Mouse (Mus musculus): ENCODE measurements around the gene 4930595D18Rik. TPM values are rescaled to one million over a fixed set of nuclear protein-coding genes. Genes with fewer than 3 reads are reported as not detected.

Gene 4930595D18Rik
- polyA plus RNA-seq (2012; rRNA removed), result 5.1 and 5.2 TPM in 2 replicates

GRCm38 (mm10) chr12:111184476-111184875 lies at the start of gene 4930595D18Rik:
Gene 4930595D18Rik, minus strand, starts transcription at chr12:111184491.
- H3K27ac ChIP-seq (ENCODE audit: control insufficient read depth, insufficient read depth, low read depth, low read length), result peak within 1 kb of the TSS; percentile 58; the same call in 1 of the 2 replicates
- H3K4me3 ChIP-seq (ENCODE audit: control insufficient read depth, low read depth, low read length), result peak within 1 kb of the TSS; percentile 71
- no peaks in the 10 kb centered on the region for H3K36me3 ChIP-seq (ENCODE audit: control insufficient read depth, insufficient read depth, low read length)
- H3K27me3 ChIP-seq (ENCODE audit: control insufficient read depth, insufficient read depth, low read length), result no peaks in the 10 kb centered on the region
- TF ChIP-seq CTCF (IDR thresholded peaks at IDR 0.05; ENCODE audit: control insufficient read depth, insufficient read depth, insufficient replicate concordance, low read depth, low read length), result no peak
- TF ChIP-seq POLR2A (IDR thresholded peaks at IDR 0.05; ENCODE audit: control insufficient read depth, low read depth, low read length), result peak; percentile 27; the same call in 1 of the 2 replicates
- no peaks in the 10 kb centered on the region for H3K4me1 ChIP-seq (ENCODE audit: control insufficient read depth, insufficient read depth, low read length)

- no peaks in the 10 kb centered on the region for H3K27me3 ChIP-seq (ENCODE audit: control insufficient read depth, insufficient read depth, low read length)
- H3K4me1 ChIP-seq (ENCODE audit: control insufficient read depth, insufficient read depth, low read length), result peaks cover 7% of the 10 kb centered on the region
- TF ChIP-seq CTCF (IDR thresholded peaks at IDR 0.05; ENCODE audit: control insufficient read depth, insufficient read depth, insufficient replicate concordance, low read depth, low read length), result no peak
- no peaks in the 10 kb centered on the region for H3K36me3 ChIP-seq (ENCODE audit: control insufficient read depth, insufficient read depth, low read length)
- no peak overlapping the region for H3K4me3 ChIP-seq (ENCODE audit: control insufficient read depth, low read depth, low read length)
- H3K27ac ChIP-seq (ENCODE audit: control insufficient read depth, insufficient read depth, low read depth, low read length), result no peak overlapping the region
Measured at GRCm38 (mm10) chr12:111233798-111234197, 49.5 kb upstream of the 4930595D18Rik start.

GRCm38 (mm10) chr12:111230793-111231192 lies 46.5 kb upstream of the 4930595D18Rik start:
- Histone ChIP-seq H3K27me3 (ENCODE audit: control insufficient read depth, insufficient read depth, low read length) (no peaks in the 10 kb centered on the region), H3K36me3 (ENCODE audit: control insufficient read depth, insufficient read depth, low read length) (no peaks in the 10 kb centered on the region), H3K27ac (ENCODE audit: control insufficient read depth, insufficient read depth, low read depth, low read length) (no peak overlapping the region), H3K4me3 (ENCODE audit: control insufficient read depth, low read depth, low read length) (no peak overlapping the region), H3K4me1 (ENCODE audit: control insufficient read depth, insufficient read depth, low read length) (peaks cover 7% of the 10 kb centered on the region)
- TF ChIP-seq POLR2A (IDR thresholded peaks at IDR 0.05; ENCODE audit: control insufficient read depth, low read depth, low read length) (no peak), CTCF (IDR thresholded peaks at IDR 0.05; ENCODE audit: control insufficient read depth, insufficient read depth, insufficient replicate concordance, low read depth, low read length) (no peak)

GRCm38 (mm10) chr12:111228488-111228887 lies 44.2 kb upstream of the 4930595D18Rik start:
- Histone ChIP-seq H3K4me3 (ENCODE audit: control insufficient read depth, low read depth, low read length) (no peak overlapping the region), H3K4me1 (ENCODE audit: control insufficient read depth, insufficient read depth, low read length) (no peaks in the 10 kb centered on the region), H3K27me3 (ENCODE audit: control insufficient read depth, insufficient read depth, low read length) (no peaks in the 10 kb centered on the region), H3K36me3 (ENCODE audit: control insufficient read depth, insufficient read depth, low read length) (no peaks in the 10 kb centered on the region), H3K27ac (ENCODE audit: control insufficient read depth, insufficient read depth, low read depth, low read length) (no peak overlapping the region)
- TF ChIP-seq CTCF (IDR thresholded peaks at IDR 0.05; ENCODE audit: control insufficient read depth, insufficient read depth, insufficient replicate concordance, low read depth, low read length) (no peak), POLR2A (IDR thresholded peaks at IDR 0.05; ENCODE audit: control insufficient read depth, low read depth, low read length) (no peak)

- Histone ChIP-seq H3K36me3 (ENCODE audit: control insufficient read depth, insufficient read depth, low read length) (no peaks in the 10 kb centered on the region), H3K27ac (ENCODE audit: control insufficient read depth, insufficient read depth, low read depth, low read length) (no peak overlapping the region), H3K4me1 (ENCODE audit: control insufficient read depth, insufficient read depth, low read length) (no peaks in the 10 kb centered on the region), H3K4me3 (ENCODE audit: control insufficient read depth, low read depth, low read length) (no peak overlapping the region), H3K27me3 (ENCODE audit: control insufficient read depth, insufficient read depth, low read length) (no peaks in the 10 kb centered on the region)
- no peak for TF ChIP-seq POLR2A (IDR thresholded peaks at IDR 0.05; ENCODE audit: control insufficient read depth, low read depth, low read length)
- TF ChIP-seq CTCF (IDR thresholded peaks at IDR 0.05; ENCODE audit: control insufficient read depth, insufficient read depth, insufficient replicate concordance, low read depth, low read length), result no peak
Measured at GRCm38 (mm10) chr12:111227410-111227809, 43.1 kb upstream of the 4930595D18Rik start.

- no peaks in the 10 kb centered on the region for H3K27me3 ChIP-seq (ENCODE audit: control insufficient read depth, insufficient read depth, low read length)
- no peak overlapping the region for H3K27ac ChIP-seq (ENCODE audit: control insufficient read depth, insufficient read depth, low read depth, low read length)
- no peaks in the 10 kb centered on the region for H3K36me3 ChIP-seq (ENCODE audit: control insufficient read depth, insufficient read depth, low read length)
- no peak overlapping the region for H3K4me3 ChIP-seq (ENCODE audit: control insufficient read depth, low read depth, low read length)
- TF ChIP-seq CTCF (IDR thresholded peaks at IDR 0.05; ENCODE audit: control insufficient read depth, insufficient read depth, insufficient replicate concordance, low read depth, low read length), result no peak
- TF ChIP-seq POLR2A (IDR thresholded peaks at IDR 0.05; ENCODE audit: control insufficient read depth, low read depth, low read length), result no peak
- H3K4me1 ChIP-seq (ENCODE audit: control insufficient read depth, insufficient read depth, low read length), result no peaks in the 10 kb centered on the region
Measured at GRCm38 (mm10) chr12:111225197-111225780, 41.0 kb upstream of the 4930595D18Rik start.

GRCm38 (mm10) chr12:111218867-111219266 lies 34.6 kb upstream of the 4930595D18Rik start:
- no peaks in the 10 kb centered on the region for H3K4me1 ChIP-seq (ENCODE audit: control insufficient read depth, insufficient read depth, low read length)
- TF ChIP-seq CTCF (IDR thresholded peaks at IDR 0.05; ENCODE audit: control insufficient read depth, insufficient read depth, insufficient replicate concordance, low read depth, low read length) (no peak), POLR2A (IDR thresholded peaks at IDR 0.05; ENCODE audit: control insufficient read depth, low read depth, low read length) (no peak)
- no peak overlapping the region for H3K4me3 ChIP-seq (ENCODE audit: control insufficient read depth, low read depth, low read length)

More at GRCm38 (mm10) chr12:111218867-111219266, 34.6 kb upstream of the 4930595D18Rik start:
- no peak overlapping the region for H3K27ac ChIP-seq (ENCODE audit: control insufficient read depth, insufficient read depth, low read depth, low read length)
- no peaks in the 10 kb centered on the region for H3K27me3 ChIP-seq (ENCODE audit: control insufficient read depth, insufficient read depth, low read length)
- H3K36me3 ChIP-seq (ENCODE audit: control insufficient read depth, insufficient read depth, low read length), result no peaks in the 10 kb centered on the region

Data from testis, adult 2 months (tissue).